Mouse (Mus musculus) megakaryocyte-erythroid progenitor cell, adult 5-6 weeks (primary cell): ENCODE measurements around the gene Kctd19. TPM values are rescaled to one million over a fixed set of nuclear protein-coding genes. Genes with fewer than 3 reads are reported as not detected.

Source experiments
- ATAC-seq: replicated peaks from 2 replicates; pipeline ENCODE4 v1.8.0; 2016; ENCODE audit warnings: mild to moderate bottlenecking, inconsistent platforms; ENCODE audit not compliant: severe bottlenecking, poor library complexity, low FRiP score, low TSS enrichment
- total RNA-seq, 2 experiments: library from RNA; stranded (forward) in 1 of 2; stranded (reverse) in 1 of 2; fragments of 200-1000, 215-1000 nt in 1 of 2; fragments of >200 nt in 1 of 2; fragmentation: Nextera tagmentation in 1 of 2; gene quantifications; 2 replicates each; pipeline ENCODE4 v1.2.3; 2014 to 2017

Kctd19 gene
- total RNA-seq (2014; fragmentation: Nextera tagmentation) (not detected in 2 replicates), total RNA-seq (2017) (not detected in 2 replicates)

DNA sequence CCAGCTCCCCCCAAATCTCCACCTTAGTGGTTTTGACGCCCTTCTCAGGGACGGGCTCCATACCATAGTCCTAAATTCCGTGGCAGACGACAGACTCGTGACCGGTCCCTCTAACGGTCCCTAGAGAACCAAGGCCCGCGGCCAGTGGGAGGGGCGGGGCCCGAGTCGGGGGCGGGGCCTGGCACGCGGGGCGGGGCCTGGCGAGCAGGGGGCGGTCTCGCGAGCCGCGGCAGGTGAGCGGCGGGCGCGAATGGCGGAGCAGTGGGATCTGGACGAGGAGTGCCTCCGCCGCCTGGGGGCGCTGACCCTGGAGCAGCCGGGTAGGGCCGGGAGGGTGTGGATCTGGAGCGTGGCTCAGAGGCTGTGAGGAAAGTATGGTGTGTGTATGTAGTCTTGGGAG lies at the start of gene Kctd19, which contains the start of gene Lrrc36:
Kctd19 (minus strand) TSS at position 112 of the 400 bp plus-strand sequence.
Lrrc36 (plus strand) TSS at position 181 of the 400 bp plus-strand sequence.
- ATAC-seq: peak; percentile 98

GRCm38 (mm10) chr8:105461085-105461803 lies 47.9 kb upstream of the Kctd19 start:
- ATAC-seq: no peak

GRCm38 (mm10) chr8:105455218-105455617 lies 41.9 kb upstream of the Kctd19 start:
- ATAC-seq: peak; percentile 53

GRCm38 (mm10) chr8:105454088-105454487 lies 40.8 kb upstream of the Kctd19 start:
- ATAC-seq: 0 out of 2 replicates have a peak, but pooled peaks have one; percentile 45

DNA sequence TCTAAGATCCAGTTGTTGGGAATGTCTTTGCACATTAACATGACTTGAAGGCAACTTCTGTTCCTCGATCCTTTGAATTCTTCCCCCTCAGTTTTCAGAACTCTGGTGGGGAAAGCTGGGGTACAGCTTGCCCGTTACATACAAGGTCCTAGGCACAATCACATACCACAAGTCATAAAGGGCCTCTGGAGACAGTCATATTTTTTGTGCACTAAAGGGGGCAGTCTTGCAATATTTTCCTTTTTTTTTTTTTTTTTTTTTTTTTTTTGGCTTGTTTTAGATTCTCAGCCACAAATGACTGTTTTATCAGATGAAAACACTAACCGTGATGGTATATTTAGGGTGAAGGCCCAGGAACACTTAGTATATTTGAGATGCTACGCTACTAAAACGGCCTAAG lies 40.0 kb upstream of the Kctd19 start:
- ATAC-seq: peak; percentile 47; the same call in 1 of the 2 replicates

DNA sequence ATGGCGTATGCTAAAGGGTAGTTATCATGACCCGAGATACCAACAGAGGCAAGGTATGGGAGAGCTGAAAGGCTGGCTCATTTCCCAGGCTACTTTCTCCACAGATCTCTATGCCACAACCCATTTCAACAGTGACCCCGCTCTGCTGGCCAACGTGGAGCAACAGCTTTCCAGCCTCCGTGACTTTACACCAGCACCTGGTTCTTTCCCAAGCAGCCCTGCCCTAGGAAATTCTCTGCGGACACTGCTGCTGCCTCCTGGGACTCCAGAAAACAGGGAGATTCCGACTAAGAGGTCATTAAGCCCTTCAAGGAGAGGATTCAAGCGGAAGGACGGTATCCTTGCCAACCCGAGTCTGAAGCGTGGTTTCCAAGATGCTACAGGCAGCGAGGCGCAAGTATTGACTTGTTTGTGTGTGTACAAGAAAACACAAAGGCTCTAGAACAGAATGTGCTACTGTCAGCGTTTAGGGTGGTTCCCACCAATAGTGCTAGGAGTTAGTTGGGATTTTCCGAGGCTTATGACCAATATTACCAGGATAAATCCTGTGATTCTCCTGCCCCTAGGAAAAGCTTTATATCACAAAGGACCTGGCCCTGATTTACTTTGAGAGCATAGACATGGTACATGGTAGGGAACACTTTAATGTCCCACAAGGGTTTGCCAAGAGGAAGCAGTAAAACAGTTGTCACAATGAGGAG lies 38.8 kb upstream of the Kctd19 start:
- no peak for ATAC-seq

DNA sequence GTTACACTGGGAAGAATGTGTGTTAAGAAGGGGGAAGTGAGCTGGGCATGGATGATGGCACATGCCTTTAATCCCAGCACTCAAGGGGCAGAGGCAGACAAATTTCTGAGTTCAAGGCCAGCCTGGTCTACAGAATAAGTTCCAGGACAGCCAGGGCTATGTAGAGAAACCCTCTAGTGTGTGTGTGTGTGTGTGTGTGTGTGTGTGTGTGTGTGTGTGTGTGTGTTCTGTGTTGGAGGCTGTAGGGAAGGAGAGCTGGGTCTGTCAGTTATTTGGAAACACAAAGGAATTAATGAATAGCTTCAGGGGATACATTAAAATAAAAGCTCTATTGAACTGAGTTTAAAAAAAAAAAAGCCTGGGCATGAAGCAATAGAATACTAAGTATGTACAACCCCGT lies 37.7 kb upstream of the Kctd19 start:
- ATAC-seq: no peak

GRCm38 (mm10) chr8:105448596-105448995 lies 35.3 kb upstream of the Kctd19 start:
- peak; percentile 63 for ATAC-seq

- peak; percentile 72 for ATAC-seq
Observed at GRCm38 (mm10) chr8:105448188-105448587, 34.9 kb upstream of the Kctd19 start.

DNA sequence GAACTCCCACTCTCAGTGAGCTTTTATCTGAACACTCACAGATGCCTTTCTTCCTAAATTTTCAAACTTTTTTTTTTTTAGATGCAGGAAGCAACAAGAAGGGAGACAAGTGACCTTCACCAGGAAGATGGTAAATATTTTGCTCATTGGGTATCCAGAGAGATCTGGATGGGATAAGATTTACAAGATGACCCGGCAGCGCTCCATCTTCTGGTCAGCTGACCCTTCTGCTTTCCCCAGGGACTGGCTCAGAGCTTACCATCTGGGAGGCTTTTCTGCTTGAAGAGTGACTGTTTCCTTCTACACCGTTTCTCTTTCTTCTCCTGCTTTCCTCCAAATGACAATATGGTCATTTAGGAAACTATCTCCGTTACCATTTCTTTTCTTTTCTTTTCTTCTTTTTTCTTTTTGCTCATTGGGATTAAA lies 32.8 kb upstream of the Kctd19 start:
- ATAC-seq: no peak

GRCm38 (mm10) chr8:105445296-105446126 lies 32.2 kb upstream of the Kctd19 start:
- ATAC-seq: no peak

GRCm38 (mm10) chr8:105442661-105443060 lies 29.4 kb upstream of the Kctd19 start:
- ATAC-seq: no peak

DNA sequence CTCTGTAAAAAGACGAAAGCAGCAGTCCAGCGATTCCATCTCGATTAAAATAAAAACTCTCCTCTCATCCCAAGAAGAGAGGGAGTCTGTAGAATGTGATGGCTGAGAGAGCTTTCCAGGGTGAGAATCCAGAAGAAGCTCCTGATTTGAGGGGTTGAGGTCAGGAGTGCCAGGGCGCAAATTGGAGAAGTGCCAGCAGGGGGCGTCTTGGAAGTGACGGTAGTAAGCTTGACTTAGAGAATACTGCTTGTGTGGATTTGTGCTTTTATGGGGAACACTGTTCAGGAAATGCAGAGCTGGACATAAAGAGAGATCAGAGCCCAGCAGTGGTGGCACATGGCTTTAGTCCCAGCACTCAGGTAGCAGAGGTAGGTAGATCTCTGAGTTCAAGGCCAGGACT lies 28.1 kb upstream of the Kctd19 start:
- ATAC-seq: no peak

GRCm38 (mm10) chr8:105438865-105439264 lies 25.6 kb upstream of the Kctd19 start:
- ATAC-seq: peak; percentile 84

DNA sequence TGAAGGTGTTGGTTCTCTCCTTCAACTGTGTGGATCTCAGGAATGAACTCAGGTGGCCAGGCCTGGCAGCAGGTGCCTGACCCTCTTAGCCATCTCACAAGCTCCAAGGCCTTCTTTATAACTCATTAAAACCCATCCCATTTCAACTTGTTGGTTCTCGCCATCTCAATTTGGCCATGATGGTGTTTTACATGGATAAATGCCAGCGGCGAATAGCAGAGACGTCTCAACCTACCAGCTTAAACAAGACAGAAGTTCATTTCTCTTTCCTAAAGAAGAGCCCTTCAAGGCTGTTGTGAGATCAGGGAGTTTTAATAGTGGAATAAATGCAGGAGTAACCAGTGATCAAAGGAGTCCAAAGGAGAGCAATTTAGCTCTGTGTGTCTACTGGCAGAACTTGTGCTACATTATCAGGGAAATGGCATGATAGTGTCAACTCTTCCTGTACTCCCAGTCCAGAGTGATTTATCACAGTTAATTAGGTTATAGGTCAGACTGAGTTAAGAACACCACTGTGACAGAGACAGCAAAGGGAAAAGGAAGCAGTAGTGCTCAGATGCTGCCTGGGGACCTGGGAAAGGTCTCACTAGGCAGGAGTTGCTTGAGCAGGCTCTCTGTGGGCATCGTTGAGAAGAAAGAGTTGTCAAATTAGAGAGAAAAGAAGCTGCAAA lies 23.9 kb upstream of the Kctd19 start:
- no peak for ATAC-seq

- ATAC-seq: no peak
Observed at GRCm38 (mm10) chr8:105436218-105436617, 22.9 kb upstream of the Kctd19 start.

- no peak for ATAC-seq
Observed at GRCm38 (mm10) chr8:105434136-105434535, 20.8 kb upstream of the Kctd19 start.

GRCm38 (mm10) chr8:105433511-105433910 lies 20.2 kb upstream of the Kctd19 start:
- no peak for ATAC-seq

DNA sequence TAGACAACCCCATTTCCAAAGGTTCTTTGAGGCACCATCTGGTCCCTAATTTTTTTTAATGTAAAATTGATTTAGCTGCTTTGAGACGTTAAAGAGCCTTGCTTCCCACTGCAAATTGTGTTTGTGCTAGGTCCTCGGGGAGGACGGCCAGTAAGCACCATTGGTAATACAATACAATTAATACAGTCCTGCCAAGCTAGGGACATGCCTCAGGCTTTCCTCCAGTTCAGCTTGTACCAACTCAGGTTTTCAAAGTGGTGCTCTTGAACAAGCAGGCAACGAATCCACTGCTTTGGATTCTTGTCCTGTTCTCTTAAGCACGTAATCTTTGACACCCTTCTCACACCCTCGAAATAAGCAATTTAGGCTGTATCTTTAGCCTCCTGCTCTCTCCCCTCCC lies 19.7 kb upstream of the Kctd19 start:
- no peak for ATAC-seq
